Mouse (Mus musculus) heart, embryonic 16.5 days (tissue): ENCODE measurements around the gene A630001G21Rik. TPM values are rescaled to one million over a fixed set of nuclear protein-coding genes. Genes with fewer than 3 reads are reported as not detected.

ENCODE experiments used
- ATAC-seq: fragments of 200-750 bp; cut with Nextera tagmentation; replicated peaks from 2 replicates; pipeline ENCODE4 v1.8.0; 2017; ENCODE audit warnings: moderate number of reproducible peaks; ENCODE audit not compliant: insufficient read depth, low FRiP score; ENCODE audit errors: extremely low read depth
- H3K27ac ChIP-seq: fragments of 300-500 bp; sonication (generic); 2 replicates; pipeline ENCODE4 v1.5.1; 2014; ENCODE audit warnings: mild to moderate bottlenecking, low read length, control low read depth, moderate library complexity
- H3K27me3 ChIP-seq: fragments of 300-500 bp; sonication (generic); 2 replicates; pipeline ENCODE4 v1.6.1; 2014; ENCODE audit warnings: low read length, mixed read lengths; ENCODE audit not compliant: control insufficient read depth, insufficient read depth
- H3K36me3 ChIP-seq: fragments of 300-500 bp; sonication (generic); 2 replicates; pipeline ENCODE4 v1.6.1; 2014; ENCODE audit not compliant: control insufficient read depth, insufficient read depth
- H3K4me1 ChIP-seq: fragments of 300-500 bp; sonication (generic); 2 replicates; pipeline ENCODE4 v1.6.1; 2014; ENCODE audit warnings: low read length, mixed read lengths; ENCODE audit not compliant: control insufficient read depth, insufficient read depth
- H3K4me2 ChIP-seq: fragments of 300-500 bp; sonication (generic); 2 replicates; pipeline ENCODE4 v1.6.1; 2014; ENCODE audit warnings: low read depth, mild to moderate bottlenecking, control low read depth, low read length
- H3K4me3 ChIP-seq: fragments of 300-500 bp; sonication (generic); 2 replicates; pipeline ENCODE4 v1.5.1; 2014; ENCODE audit warnings: mild to moderate bottlenecking, control low read depth, low read length
- H3K9ac ChIP-seq: fragments of 300-500 bp; sonication (generic); 2 replicates; pipeline ENCODE4 v1.6.1; 2014; ENCODE audit warnings: low read length, control low read depth
- H3K9me3 ChIP-seq: fragments of 300-500 bp; sonication (generic); replicated peaks from 2 replicates; pipeline ENCODE4 v1.6.1; 2016; ENCODE audit warnings: low read length; ENCODE audit not compliant: control insufficient read depth
- WGBS: fragments of 180-500 bp; shearing (Covaris S2); extraction: QIAGEN DNeasy Blood & Tissue Kit; methylation state at CpG from one replicate; pipeline ENCODE4 v1.1.7; 2014; 5-methylcytosine and 5-hydroxymethylcytosine counted together
- polyA plus RNA-seq: library from polyadenylated mRNA; unstranded; fragments of >200 nt; fragmentation: Nextera tagmentation; extraction: Ambion mirVana; gene quantifications from 2 replicates; pipeline ENCODE4 v1.2.1, GENCODE M21; 2015

The A630001G21Rik gene
- polyA plus RNA-seq, 1 experiment from 2014 or later: 2.6 TPM

- H3K4me2 ChIP-seq: no peak overlapping the region
- no peaks in the 10 kb centered on the region for H3K36me3 ChIP-seq
- H3K4me1 ChIP-seq: no peaks in the 10 kb centered on the region
- H3K27ac ChIP-seq: no peak overlapping the region
- WGBS: 58% methylated on average over 4 of the region's 4 CpGs
- H3K27me3 ChIP-seq: no peaks in the 10 kb centered on the region
- H3K9ac ChIP-seq: no peak overlapping the region
- H3K9me3 ChIP-seq: no peaks in the 10 kb centered on the region
- ATAC-seq: no peak
- no peak overlapping the region for H3K4me3 ChIP-seq
These were observed 1.2 kb upstream of the A630001G21Rik start for GRCm38 (mm10) chr1:85779428-85780180.

- H3K36me3 ChIP-seq: no peaks in the 10 kb centered on the region
- no peak overlapping the region for H3K27ac ChIP-seq
- no peak overlapping the region for H3K4me3 ChIP-seq
- H3K4me1 ChIP-seq: no peaks in the 10 kb centered on the region
- no peak for ATAC-seq
- WGBS: 59% methylated on average over 3 of the region's 3 CpGs
- no peak overlapping the region for H3K4me2 ChIP-seq
- no peak overlapping the region for H3K9ac ChIP-seq
- no peaks in the 10 kb centered on the region for H3K27me3 ChIP-seq
- H3K9me3 ChIP-seq: no peaks in the 10 kb centered on the region
These were observed 569 bp upstream of the A630001G21Rik start for GRCm38 (mm10) chr1:85779012-85779411.

GRCm38 (mm10) chr1:85776154-85776553 is 2.3 kb downstream of the A630001G21Rik start:
- Histone ChIP-seq H3K4me3 (no peak overlapping the region), H3K27ac (no peak overlapping the region), H3K9me3 (no peaks in the 10 kb centered on the region), H3K36me3 (no peaks in the 10 kb centered on the region), H3K27me3 (no peaks in the 10 kb centered on the region), H3K9ac (no peak overlapping the region), H3K4me1 (no peaks in the 10 kb centered on the region), H3K4me2 (no peak overlapping the region)
- WGBS: 54% methylated on average over 10 of the region's 10 CpGs
- ATAC-seq: no peak

- no peak for ATAC-seq
- Histone ChIP-seq H3K36me3 (no peaks in the 10 kb centered on the region), H3K27ac (no peak overlapping the region), H3K9ac (no peak overlapping the region), H3K4me1 (no peaks in the 10 kb centered on the region), H3K4me3 (no peak overlapping the region), H3K9me3 (no peaks in the 10 kb centered on the region), H3K4me2 (no peak overlapping the region), H3K27me3 (no peaks in the 10 kb centered on the region)
- 75% methylated on average over 7 of the region's 7 CpGs for WGBS
These were observed 3.3 kb downstream of the A630001G21Rik start for GRCm38 (mm10) chr1:85775136-85775535.

GRCm38 (mm10) chr1:85771976-85772375 is 6.5 kb downstream of the A630001G21Rik start:
- Histone ChIP-seq H3K9ac (no peak overlapping the region), H3K27ac (no peak overlapping the region), H3K4me3 (no peak overlapping the region), H3K4me1 (no peaks in the 10 kb centered on the region), H3K9me3 (no peaks in the 10 kb centered on the region), H3K4me2 (no peak overlapping the region), H3K36me3 (no peaks in the 10 kb centered on the region), H3K27me3 (no peaks in the 10 kb centered on the region)
- 54% methylated on average over 3 of the region's 3 CpGs for WGBS
- no peak for ATAC-seq

- H3K36me3 ChIP-seq: no peaks in the 10 kb centered on the region
- H3K4me1 ChIP-seq: no peaks in the 10 kb centered on the region
- H3K9me3 ChIP-seq: no peaks in the 10 kb centered on the region
- WGBS: 33% methylated on average over 1 of the region's 1 CpGs
- no peaks in the 10 kb centered on the region for H3K27me3 ChIP-seq
- H3K4me3 ChIP-seq: no peak overlapping the region
- H3K27ac ChIP-seq: no peak overlapping the region
- ATAC-seq: no peak
- H3K9ac ChIP-seq: no peak overlapping the region
- H3K4me2 ChIP-seq: no peak overlapping the region
These were observed 10.7 kb downstream of the A630001G21Rik start for GRCm38 (mm10) chr1:85767754-85768153.

- Histone ChIP-seq H3K36me3 (no peaks in the 10 kb centered on the region), H3K4me1 (no peaks in the 10 kb centered on the region), H3K27ac (no peak overlapping the region), H3K9me3 (no peaks in the 10 kb centered on the region), H3K27me3 (no peaks in the 10 kb centered on the region), H3K4me3 (no peak overlapping the region), H3K4me2 (no peak overlapping the region), H3K9ac (no peak overlapping the region)
- no peak for ATAC-seq
- WGBS: 58% methylated on average over 3 of the region's 3 CpGs
These were observed 12.3 kb downstream of the A630001G21Rik start for GRCm38 (mm10) chr1:85766120-85766519.

- Histone ChIP-seq H3K36me3 (no peaks in the 10 kb centered on the region), H3K9me3 (no peaks in the 10 kb centered on the region), H3K4me2 (no peak overlapping the region), H3K4me3 (no peak overlapping the region), H3K27me3 (no peaks in the 10 kb centered on the region), H3K9ac (no peak overlapping the region), H3K4me1 (no peaks in the 10 kb centered on the region), H3K27ac (no peak overlapping the region)
- ATAC-seq: no peak
- 71% methylated on average over 4 of the region's 4 CpGs for WGBS
These were observed 14.2 kb downstream of the A630001G21Rik start for GRCm38 (mm10) chr1:85764291-85764690.

- H3K4me1 ChIP-seq: peaks cover 5% of the 10 kb centered on the region
- no peak overlapping the region for H3K4me3 ChIP-seq
- H3K4me2 ChIP-seq: no peak overlapping the region
- 65% methylated on average over 6 of the region's 6 CpGs for WGBS
- no peaks in the 10 kb centered on the region for H3K36me3 ChIP-seq
- H3K9ac ChIP-seq: no peak overlapping the region
- no peaks in the 10 kb centered on the region for H3K27me3 ChIP-seq
- ATAC-seq: no peak
- no peak overlapping the region for H3K27ac ChIP-seq
- no peaks in the 10 kb centered on the region for H3K9me3 ChIP-seq
These were observed 15.1 kb downstream of the A630001G21Rik start for GRCm38 (mm10) chr1:85763386-85763785.
